Mouse (Mus musculus) heart, embryonic 12.5 days (tissue): ENCODE data around the gene Srgap3. TPM values are rescaled to one million over a fixed set of nuclear protein-coding genes. Genes with fewer than 3 reads are reported as not detected.

Source experiments
- ATAC-seq: fragments of 200-750 bp; cut with Nextera tagmentation; 2 replicates; pipeline ENCODE4 v1.8.0; 2017; ENCODE audit warnings: moderate TSS enrichment, moderate library complexity; ENCODE audit not compliant: insufficient number of reproducible peaks, low FRiP score
- H3K27ac ChIP-seq: fragments of 300-500 bp; sonication (generic); 2 replicates; pipeline ENCODE4 v1.5.1; 2016; ENCODE audit warnings: mild to moderate bottlenecking, moderate library complexity; ENCODE audit not compliant: poor library complexity, severe bottlenecking
- H3K27me3 ChIP-seq: fragments of 300-500 bp; sonication (generic); replicated peaks from 2 replicates; pipeline ENCODE4 v1.6.1; 2016; ENCODE audit warnings: mild to moderate bottlenecking, moderate library complexity
- H3K36me3 ChIP-seq: fragments of 300-500 bp; sonication (generic); 2 replicates; pipeline ENCODE4 v1.6.1; 2016; ENCODE audit warnings: mild to moderate bottlenecking, moderate library complexity
- H3K4me1 ChIP-seq: fragments of 300-500 bp; sonication (generic); replicated peaks from 2 replicates; pipeline ENCODE4 v1.6.1; 2016; ENCODE audit warnings: mild to moderate bottlenecking
- H3K4me2 ChIP-seq: fragments of 300-500 bp; sonication (generic); 2 replicates; pipeline ENCODE4 v1.6.1; 2016; ENCODE audit warnings: mild to moderate bottlenecking, moderate library complexity
- H3K4me3 ChIP-seq: fragments of 300-500 bp; sonication (generic); 2 replicates; pipeline ENCODE4 v1.5.1; 2016; ENCODE audit warnings: mild to moderate bottlenecking
- H3K9ac ChIP-seq: fragments of 300-500 bp; sonication (generic); 2 replicates; pipeline ENCODE4 v1.6.1; 2016; ENCODE audit warnings: mild to moderate bottlenecking, moderate library complexity
- H3K9me3 ChIP-seq: fragments of 300-500 bp; sonication (generic); replicated peaks from 2 replicates; pipeline ENCODE4 v1.6.1; 2016; ENCODE audit warnings: mild to moderate bottlenecking, moderate library complexity
- WGBS: fragments of 180-500 bp; shearing (Covaris S2); methylation state at CpG from one replicate; pipeline ENCODE4 v1.1.7; 2016; 5-methylcytosine and 5-hydroxymethylcytosine counted together
- polyA plus RNA-seq: library from polyadenylated mRNA; unstranded; fragments of >200 nt; fragmentation: Nextera tagmentation; extraction: Ambion mirVana; gene quantifications from 2 replicates; pipeline ENCODE4 v1.2.1, GENCODE M21; 2016

Srgap3 gene
- polyA plus RNA-seq, 1 experiment from 2014 or later = 1.2 TPM

DNA sequence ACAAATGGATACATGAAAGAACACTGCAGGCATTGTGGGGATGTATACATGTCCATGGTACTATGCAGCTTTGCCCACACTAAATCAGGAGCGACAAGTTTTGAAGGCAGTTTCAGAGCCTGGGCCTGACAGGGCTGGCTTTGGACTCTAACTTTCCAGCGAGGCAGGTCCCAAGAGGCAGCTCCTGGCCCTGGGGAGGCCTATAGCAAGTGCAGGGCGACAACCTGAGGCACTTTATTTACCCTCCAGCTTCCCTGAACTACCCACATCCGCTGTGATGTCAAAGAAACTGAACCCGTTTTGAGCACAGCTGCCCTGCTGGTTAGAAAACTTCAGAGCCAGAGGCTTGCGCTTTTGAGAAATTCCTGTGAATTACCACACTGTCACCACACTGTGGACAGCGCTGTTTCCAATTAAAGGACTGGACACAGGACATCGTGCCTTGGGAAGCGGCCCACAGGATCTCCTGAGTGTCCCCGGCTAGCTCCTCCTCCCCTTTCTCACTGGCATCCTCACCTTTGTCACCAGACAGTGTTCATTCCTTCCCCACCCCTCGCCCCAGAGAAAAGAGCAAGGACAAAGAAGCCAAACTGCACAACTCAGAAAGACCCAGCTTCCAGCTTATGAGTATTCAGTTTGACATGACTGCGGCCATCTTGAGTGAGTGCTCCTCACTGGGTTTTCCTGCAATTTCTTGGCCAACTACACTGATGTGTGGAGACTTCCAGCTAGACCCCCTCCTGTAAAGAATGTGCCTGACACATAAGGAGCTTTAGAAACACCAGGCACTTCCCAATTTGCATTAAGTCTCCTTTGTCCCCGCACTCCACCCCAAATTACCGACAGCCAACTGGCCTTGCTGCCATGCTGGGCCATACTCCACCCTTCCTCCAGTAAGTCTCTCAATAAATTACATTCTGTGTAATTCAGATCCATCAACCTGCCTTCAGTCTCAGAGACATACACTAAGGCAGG is 94.5 kb downstream of the Srgap3 start:
- H3K9ac ChIP-seq = no peak overlapping the region
- 67% methylated on average over 14 of the region's 14 CpGs for WGBS
- no peak for ATAC-seq

DNA sequence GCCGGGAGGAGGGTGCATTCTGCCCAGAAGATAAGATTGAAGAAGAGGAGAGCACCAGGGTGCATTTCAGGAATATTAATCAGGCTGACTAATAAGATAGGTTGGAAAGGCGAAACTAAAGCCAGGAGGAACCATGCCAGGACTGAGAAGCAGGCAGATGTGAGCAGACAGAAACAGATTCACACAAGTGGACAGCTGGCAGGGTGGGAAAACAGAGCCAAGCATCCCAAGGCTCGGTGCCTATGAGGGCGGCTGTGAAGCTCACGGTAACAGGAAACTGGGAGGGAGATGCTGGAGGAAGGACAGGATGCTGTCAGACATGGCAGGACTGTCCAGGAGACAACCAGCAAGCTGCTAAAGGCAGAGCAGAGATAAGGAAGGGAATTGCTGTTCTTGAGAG is 96.3 kb downstream of the Srgap3 start:
- Histone ChIP-seq H3K27ac (no peak overlapping the region), H3K4me2 (no peak overlapping the region), H3K4me3 (no peak overlapping the region), H3K27me3 (0 out of 2 replicates have a peak, but pooled peaks cover 4% of the 10 kb centered on the region), H3K4me1 (no peaks in the 10 kb centered on the region), H3K36me3 (no peaks in the 10 kb centered on the region), H3K9me3 (no peaks in the 10 kb centered on the region), H3K9ac (no peak overlapping the region)
- no peak for ATAC-seq
- WGBS = 48% methylated on average over 5 of the region's 5 CpGs

More for the DNA sequence above, 94.5 kb downstream of the Srgap3 start:
- no peaks in the 10 kb centered on the region for H3K9me3 ChIP-seq
- no peak overlapping the region for H3K27ac ChIP-seq
- no peaks in the 10 kb centered on the region for H3K36me3 ChIP-seq
- no peaks in the 10 kb centered on the region for H3K4me1 ChIP-seq
- H3K4me3 ChIP-seq = no peak overlapping the region
- H3K27me3 ChIP-seq = 0 out of 2 replicates have a peak, but pooled peaks cover 4% of the 10 kb centered on the region
- H3K4me2 ChIP-seq = no peak overlapping the region

GRCm38 (mm10) chr6:112848629-112849180 is 98.4 kb downstream of the Srgap3 start:
- Histone ChIP-seq H3K9me3 (no peaks in the 10 kb centered on the region), H3K4me3 (no peak overlapping the region), H3K9ac (no peak overlapping the region), H3K4me1 (no peaks in the 10 kb centered on the region), H3K27me3 (0 out of 2 replicates have a peak, but pooled peaks cover 4% of the 10 kb centered on the region), H3K4me2 (no peak overlapping the region), H3K36me3 (no peaks in the 10 kb centered on the region), H3K27ac (no peak overlapping the region)
- ATAC-seq = no peak
- WGBS = 80% methylated on average over 8 of the region's 8 CpGs

- no peak for ATAC-seq
- Histone ChIP-seq H3K9ac (no peak overlapping the region), H3K4me2 (no peak overlapping the region), H3K27me3 (0 out of 2 replicates have a peak, but pooled peaks cover 4% of the 10 kb centered on the region), H3K27ac (no peak overlapping the region), H3K4me1 (no peaks in the 10 kb centered on the region), H3K36me3 (no peaks in the 10 kb centered on the region), H3K4me3 (no peak overlapping the region), H3K9me3 (no peaks in the 10 kb centered on the region)
- WGBS = 92% methylated on average over 9 of the region's 9 CpGs
Observed at GRCm38 (mm10) chr6:112846863-112847262, 100.2 kb downstream of the Srgap3 start.

- Histone ChIP-seq H3K4me1 (no peaks in the 10 kb centered on the region), H3K9me3 (no peaks in the 10 kb centered on the region), H3K27ac (no peak overlapping the region), H3K27me3 (no peaks in the 10 kb centered on the region), H3K36me3 (no peaks in the 10 kb centered on the region), H3K9ac (no peak overlapping the region), H3K4me2 (no peak overlapping the region), H3K4me3 (no peak overlapping the region)
- 77% methylated on average over 5 of the region's 5 CpGs for WGBS
- ATAC-seq = no peak
Observed at GRCm38 (mm10) chr6:112842426-112842825, 104.6 kb downstream of the Srgap3 start.

DNA sequence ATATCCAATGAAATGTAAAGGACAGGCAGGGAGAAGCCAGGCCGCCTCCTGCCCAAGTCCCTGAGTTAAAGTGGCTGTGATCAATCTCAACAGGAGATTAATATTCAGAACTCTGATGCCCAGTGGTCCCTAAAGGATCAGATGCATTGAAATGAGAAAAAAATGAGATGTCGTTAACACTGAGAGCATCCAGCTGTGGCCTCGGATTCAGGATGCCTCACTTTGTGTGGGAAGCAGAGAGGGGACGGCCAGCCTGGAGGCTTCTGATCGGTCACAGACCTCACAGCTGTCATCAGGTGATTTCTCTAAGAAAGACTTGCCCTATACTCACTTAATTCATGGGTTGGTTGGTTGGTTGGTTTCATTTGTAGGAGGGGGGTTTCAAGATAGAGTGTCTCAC is 106.7 kb downstream of the Srgap3 start:
- H3K4me1 ChIP-seq = no peaks in the 10 kb centered on the region
- H3K4me3 ChIP-seq = no peak overlapping the region
- H3K27me3 ChIP-seq = no peaks in the 10 kb centered on the region
- no peaks in the 10 kb centered on the region for H3K36me3 ChIP-seq
- no peak overlapping the region for H3K4me2 ChIP-seq
- no peaks in the 10 kb centered on the region for H3K9me3 ChIP-seq
- no peak overlapping the region for H3K27ac ChIP-seq
- ATAC-seq = no peak
- 57% methylated on average over 5 of the region's 5 CpGs for WGBS
- no peak overlapping the region for H3K9ac ChIP-seq

DNA sequence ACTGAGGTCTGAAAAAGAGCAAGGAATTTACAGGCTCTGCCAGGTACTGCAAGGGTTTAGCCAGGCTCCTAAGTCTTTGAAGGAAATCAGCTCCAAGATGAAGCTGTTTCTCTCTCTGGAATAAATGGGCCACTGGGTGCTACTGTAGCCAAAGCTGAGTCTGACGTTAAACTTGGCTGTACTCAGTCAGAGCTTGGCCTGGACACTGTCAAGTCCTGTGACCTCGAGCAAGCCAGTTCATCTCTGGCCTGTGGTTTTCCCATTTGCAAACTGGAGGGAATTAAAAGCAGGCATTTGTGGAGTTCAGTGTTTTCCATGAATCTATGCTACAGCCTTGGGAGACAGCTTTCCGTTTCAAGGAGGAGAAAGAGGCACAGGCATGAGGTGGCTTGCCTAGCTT is 107.7 kb downstream of the Srgap3 start:
- no peak for ATAC-seq
- no peaks in the 10 kb centered on the region for H3K36me3 ChIP-seq
- 61% methylated on average over 3 of the region's 3 CpGs for WGBS

DNA sequence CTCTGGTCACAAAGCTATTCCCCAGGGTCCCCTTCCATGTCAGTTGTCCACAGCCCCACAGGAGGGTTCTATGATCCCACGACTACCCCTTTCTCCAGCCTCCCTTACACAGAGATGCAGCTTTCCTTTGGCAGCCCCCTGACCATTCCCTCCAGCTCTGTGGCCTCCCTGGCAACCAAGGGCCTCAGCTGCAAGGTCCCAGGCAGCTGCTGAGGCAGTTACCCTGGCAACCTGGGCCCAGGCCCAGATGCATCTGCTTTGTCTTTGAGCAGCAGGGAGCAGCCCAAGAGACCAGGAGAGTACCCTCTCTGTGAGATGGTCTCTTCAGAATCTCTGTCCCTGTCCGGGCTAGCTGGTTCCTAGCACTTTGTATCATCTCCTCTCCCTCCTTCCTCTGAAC is 108.2 kb downstream of the Srgap3 start:
- no peaks in the 10 kb centered on the region for H3K9me3 ChIP-seq
- no peak overlapping the region for H3K4me3 ChIP-seq
- H3K27me3 ChIP-seq = no peaks in the 10 kb centered on the region
- no peak overlapping the region for H3K9ac ChIP-seq
- ATAC-seq = no peak
- no peak overlapping the region for H3K4me2 ChIP-seq
- H3K4me1 ChIP-seq = no peaks in the 10 kb centered on the region
- H3K36me3 ChIP-seq = no peaks in the 10 kb centered on the region
- H3K27ac ChIP-seq = no peak overlapping the region
- WGBS = 59% methylated on average over 2 of the region's 2 CpGs

More for the DNA sequence above, 107.7 kb downstream of the Srgap3 start:
- Histone ChIP-seq H3K4me3 (no peak overlapping the region), H3K4me2 (no peak overlapping the region), H3K4me1 (no peaks in the 10 kb centered on the region), H3K27me3 (no peaks in the 10 kb centered on the region), H3K27ac (no peak overlapping the region), H3K9me3 (no peaks in the 10 kb centered on the region), H3K9ac (no peak overlapping the region)

DNA sequence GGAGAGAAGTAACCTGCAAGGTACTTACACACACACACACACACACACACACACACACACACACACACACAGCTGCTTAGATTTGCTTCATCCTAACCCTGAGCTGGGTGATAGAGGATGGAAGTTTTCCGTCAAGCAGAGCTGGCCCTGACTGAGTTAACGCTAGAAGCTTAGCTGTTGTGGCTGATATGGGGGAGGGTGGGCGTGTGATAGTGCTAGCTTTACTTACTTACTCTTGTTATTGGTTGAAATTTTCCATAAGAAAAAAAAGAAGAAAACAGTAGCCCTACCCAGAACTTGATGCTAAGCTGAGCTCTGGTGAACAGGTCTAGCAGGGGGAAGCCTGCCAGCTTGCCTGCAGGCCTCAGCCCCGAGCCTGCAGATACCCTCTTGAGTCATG is 110.4 kb downstream of the Srgap3 start:
- 52% methylated on average over 4 of the region's 4 CpGs for WGBS
- no peak for ATAC-seq
- Histone ChIP-seq H3K27me3 (no peaks in the 10 kb centered on the region), H3K4me1 (no peaks in the 10 kb centered on the region), H3K9ac (no peak overlapping the region), H3K27ac (no peak overlapping the region), H3K36me3 (no peaks in the 10 kb centered on the region), H3K4me3 (no peak overlapping the region), H3K9me3 (no peaks in the 10 kb centered on the region), H3K4me2 (no peak overlapping the region)

GRCm38 (mm10) chr6:112835413-112835812 is 111.7 kb downstream of the Srgap3 start:
- Histone ChIP-seq H3K4me2 (no peak overlapping the region), H3K27me3 (no peaks in the 10 kb centered on the region), H3K36me3 (no peaks in the 10 kb centered on the region), H3K4me1 (no peaks in the 10 kb centered on the region), H3K27ac (no peak overlapping the region), H3K9ac (no peak overlapping the region), H3K9me3 (no peaks in the 10 kb centered on the region), H3K4me3 (no peak overlapping the region)
- 67% methylated on average over 4 of the region's 4 CpGs for WGBS
- no peak for ATAC-seq

- no peaks in the 10 kb centered on the region for H3K36me3 ChIP-seq
Observed at GRCm38 (mm10) chr6:112834430-112834829, 112.6 kb downstream of the Srgap3 start.

More at GRCm38 (mm10) chr6:112834430-112834829, 112.6 kb downstream of the Srgap3 start:
- Histone ChIP-seq H3K27me3 (no peaks in the 10 kb centered on the region; the same call in 1 of the 2 replicates), H3K4me2 (no peak overlapping the region), H3K27ac (no peak overlapping the region), H3K9me3 (no peaks in the 10 kb centered on the region), H3K4me1 (no peaks in the 10 kb centered on the region), H3K4me3 (no peak overlapping the region), H3K9ac (no peak overlapping the region)
- WGBS = 81% methylated on average over 5 of the region's 5 CpGs
- ATAC-seq = no peak
